Mouse (Mus musculus) testis, adult 2 months (tissue): ENCODE results near the gene Ppp1r16b. TPM values are rescaled to one million over a fixed set of nuclear protein-coding genes. Genes with fewer than 3 reads are reported as not detected.

Experiments used
- H3K27ac ChIP-seq: fragments of 200-500 bp; 2 replicates; pipeline ENCODE4 v1.5.1; 2012; ENCODE audit warnings: low read depth, low read length; ENCODE audit not compliant: control insufficient read depth, insufficient read depth
- H3K27me3 ChIP-seq: fragments of 200-500 bp; 2 replicates; pipeline ENCODE4 v1.6.1; 2012; ENCODE audit warnings: mild to moderate bottlenecking, low read length, moderate library complexity; ENCODE audit not compliant: control insufficient read depth, insufficient read depth
- H3K36me3 ChIP-seq: fragments of 200-500 bp; 2 replicates; pipeline ENCODE4 v1.6.1; 2012; ENCODE audit warnings: mild to moderate bottlenecking, low read length; ENCODE audit not compliant: control insufficient read depth, insufficient read depth
- H3K4me1 ChIP-seq: fragments of 200-500 bp; 2 replicates; pipeline ENCODE4 v1.6.1; 2012; ENCODE audit warnings: low read length; ENCODE audit not compliant: control insufficient read depth, insufficient read depth
- H3K4me3 ChIP-seq: fragments of 200-500 bp; 2 replicates; pipeline ENCODE4 v1.5.1; 2012; ENCODE audit warnings: low read depth, mild to moderate bottlenecking, low read length, moderate library complexity, mixed read lengths; ENCODE audit not compliant: control insufficient read depth
- CTCF ChIP-seq: fragments of 200-500 bp; IDR thresholded peaks from 2 replicates; pipeline ENCODE4 v1.5.1; 2012; ENCODE audit warnings: low read depth, mild to moderate bottlenecking, inconsistent platforms, low read length, moderate library complexity; ENCODE audit not compliant: control insufficient read depth, insufficient read depth, insufficient replicate concordance
- POLR2A ChIP-seq: fragments of 200-500 bp; IDR thresholded peaks from 2 replicates; pipeline ENCODE4 v1.6.1; 2012; ENCODE audit warnings: low read depth, mild to moderate bottlenecking, inconsistent platforms, low read length, moderate library complexity; ENCODE audit not compliant: control insufficient read depth
- polyA plus RNA-seq: library from polyadenylated mRNA; depleted of rRNA; stranded (reverse); fragments of >200 nt; gene quantifications from 2 replicates; pipeline ENCODE4 v1.2.3, GENCODE M21; 2012

The Ppp1r16b gene
- polyA plus RNA-seq, 1 experiment, result 2.0 TPM

DNA sequence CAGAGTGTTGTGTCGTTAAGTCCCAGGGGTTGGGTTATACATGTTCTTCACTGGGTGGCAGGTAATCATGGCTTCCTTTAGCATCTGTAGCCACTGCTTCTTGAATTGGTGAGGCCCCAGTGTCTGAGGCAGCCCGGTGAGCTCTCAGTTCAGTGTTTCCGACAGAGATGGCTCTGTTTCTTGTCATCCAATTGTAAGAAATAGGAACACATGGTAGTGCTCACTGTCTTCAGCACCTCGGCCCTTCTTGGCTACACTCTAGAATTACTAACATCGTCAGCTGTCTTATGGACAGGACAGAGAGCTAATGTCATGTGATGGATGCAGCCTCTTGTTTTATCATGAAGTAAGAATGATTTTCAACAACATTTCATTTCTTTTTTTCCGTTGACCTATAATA is 10.0 kb downstream of the Ppp1r16b start:
- no peak for TF ChIP-seq CTCF
- no peak for TF ChIP-seq POLR2A
- peaks cover under 1% of the 10 kb centered on the region; the same call in 1 of the 2 replicates for H3K4me1 ChIP-seq
- H3K27ac ChIP-seq, result no peak overlapping the region
- H3K27me3 ChIP-seq, result no peaks in the 10 kb centered on the region
- H3K4me3 ChIP-seq, result no peak overlapping the region
- H3K36me3 ChIP-seq, result no peaks in the 10 kb centered on the region

DNA sequence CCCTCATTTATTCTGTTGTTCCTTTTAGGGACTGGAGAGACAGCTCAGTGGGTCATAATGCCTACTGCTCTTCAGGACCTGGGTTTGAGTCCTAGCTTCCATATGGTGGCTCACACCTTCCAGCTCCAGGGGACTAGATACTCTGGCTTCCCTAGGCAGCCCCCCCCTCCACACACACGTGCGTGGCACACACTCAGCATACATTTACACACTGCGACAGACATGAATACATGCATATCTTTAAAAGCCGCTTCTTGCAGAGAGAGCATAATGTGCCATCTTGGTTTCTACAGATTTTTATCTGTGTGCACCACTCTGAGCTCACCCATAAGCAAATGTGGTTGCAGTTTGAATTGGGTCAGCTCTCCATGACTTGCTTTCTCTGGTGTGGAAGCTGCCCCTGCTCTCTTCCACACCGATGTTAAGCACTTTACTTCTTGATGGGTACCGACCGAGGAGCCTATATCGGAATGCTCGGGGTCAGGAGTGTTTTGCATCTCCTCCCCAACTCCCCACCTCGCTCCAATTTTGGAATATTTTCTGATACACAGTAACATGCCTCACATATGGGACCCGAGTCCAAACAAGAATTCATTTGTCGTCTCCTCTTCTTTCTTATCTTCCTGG is 10.8 kb downstream of the Ppp1r16b start:
- H3K36me3 ChIP-seq, result no peaks in the 10 kb centered on the region
- H3K27me3 ChIP-seq, result no peaks in the 10 kb centered on the region
- H3K4me1 ChIP-seq, result no peaks in the 10 kb centered on the region
- TF ChIP-seq CTCF (no peak), POLR2A (no peak)
- H3K27ac ChIP-seq, result no peak overlapping the region
- no peak overlapping the region for H3K4me3 ChIP-seq

DNA sequence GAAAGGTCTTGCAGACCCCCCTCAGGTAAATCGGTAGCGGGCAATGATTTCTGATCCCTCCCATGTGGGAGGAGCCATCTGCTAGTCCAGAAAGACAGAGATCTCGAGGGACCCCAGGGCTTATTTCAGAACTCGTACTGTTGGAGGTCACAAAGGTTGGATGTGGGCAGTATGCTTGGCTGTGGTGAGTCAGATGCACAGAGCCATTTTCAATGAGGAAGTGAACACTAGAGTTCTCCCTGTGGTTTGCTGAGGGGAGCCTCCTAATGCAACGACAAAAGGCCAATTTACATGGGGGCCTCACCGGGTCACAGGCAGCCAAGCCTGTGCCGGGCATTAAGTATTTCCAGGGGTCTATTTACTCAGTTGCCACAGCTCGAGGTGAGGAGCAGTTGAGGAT is 12.7 kb downstream of the Ppp1r16b start:
- Histone ChIP-seq H3K27ac (no peak overlapping the region), H3K27me3 (no peaks in the 10 kb centered on the region), H3K4me3 (no peak overlapping the region), H3K36me3 (no peaks in the 10 kb centered on the region), H3K4me1 (no peaks in the 10 kb centered on the region)
- TF ChIP-seq CTCF (no peak), POLR2A (no peak)

DNA sequence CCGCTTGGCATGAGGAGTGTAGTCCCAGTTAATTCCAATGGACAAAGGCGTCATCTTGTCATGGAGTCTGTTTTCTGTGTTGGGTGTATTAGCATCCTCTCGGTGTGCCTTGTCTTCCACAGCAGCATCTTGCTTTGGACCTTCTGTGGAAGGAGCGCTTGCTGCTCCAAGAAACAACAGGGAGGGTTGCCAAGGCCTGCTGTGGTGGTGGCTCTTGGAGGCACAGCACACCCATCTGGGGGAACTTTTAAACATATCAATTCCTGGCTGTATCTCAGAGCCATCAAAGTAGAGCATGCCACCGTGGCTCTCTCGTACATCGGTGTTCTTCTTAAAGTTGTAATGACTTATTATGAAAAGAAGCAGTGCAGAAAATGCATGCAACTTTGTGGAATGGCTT is 13.9 kb downstream of the Ppp1r16b start:
- Histone ChIP-seq H3K27ac (no peak overlapping the region), H3K4me3 (no peak overlapping the region), H3K36me3 (no peaks in the 10 kb centered on the region), H3K27me3 (no peaks in the 10 kb centered on the region), H3K4me1 (no peaks in the 10 kb centered on the region; the same call in 1 of the 2 replicates)
- TF ChIP-seq CTCF (no peak), POLR2A (no peak)

DNA sequence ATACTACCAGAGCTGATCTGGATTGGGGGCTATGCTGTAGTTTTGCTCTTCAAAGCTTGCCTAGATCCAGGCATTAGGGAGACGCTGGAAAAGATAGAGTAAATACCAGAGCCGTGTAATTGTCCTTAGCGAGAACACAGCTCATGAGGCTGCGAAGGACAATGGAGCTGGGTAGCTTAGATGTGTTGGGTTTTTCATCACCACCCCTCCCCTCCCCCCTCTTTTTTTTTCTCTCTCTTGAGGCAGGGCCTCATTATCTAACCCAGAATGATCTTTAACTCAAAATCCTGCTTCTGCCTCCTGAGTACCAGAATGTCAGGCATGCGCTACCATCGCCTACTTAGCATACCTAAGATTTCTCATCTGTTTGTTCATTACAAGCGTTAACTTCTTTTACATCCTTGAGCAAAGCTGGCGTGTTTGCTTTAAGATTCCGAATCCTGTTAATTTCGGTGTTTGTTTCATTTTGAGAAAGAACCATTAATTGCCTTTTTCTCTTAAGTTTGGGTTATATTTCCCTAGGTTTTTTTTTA is 15.2 kb downstream of the Ppp1r16b start:
- Histone ChIP-seq H3K27ac (no peak overlapping the region), H3K4me1 (no peaks in the 10 kb centered on the region; the same call in 1 of the 2 replicates), H3K4me3 (no peak overlapping the region), H3K27me3 (no peaks in the 10 kb centered on the region), H3K36me3 (no peaks in the 10 kb centered on the region)
- no peak for TF ChIP-seq CTCF
- no peak for TF ChIP-seq POLR2A

DNA sequence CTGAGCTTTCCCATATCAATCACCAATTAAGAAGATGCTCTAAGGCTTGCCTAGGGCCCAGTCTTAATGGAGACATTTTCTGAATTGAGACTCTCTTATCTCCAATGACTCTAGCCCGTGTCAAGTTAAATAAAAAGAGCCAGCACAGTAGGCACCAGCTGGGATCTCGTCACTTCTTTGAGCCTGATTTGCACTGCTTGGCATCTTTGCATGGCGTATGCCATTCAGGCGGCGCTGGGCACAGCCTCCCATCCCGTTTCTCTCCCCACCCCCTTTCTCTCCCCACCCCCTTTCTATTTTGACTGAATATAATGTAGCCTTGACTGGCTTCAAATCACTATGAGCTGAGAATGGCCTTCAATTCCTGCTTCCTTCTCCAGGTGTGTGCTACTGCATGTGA is 16.5 kb downstream of the Ppp1r16b start:
- no peaks in the 10 kb centered on the region for H3K36me3 ChIP-seq
- no peak for TF ChIP-seq CTCF
- no peak for TF ChIP-seq POLR2A
- no peaks in the 10 kb centered on the region for H3K27me3 ChIP-seq
- H3K27ac ChIP-seq, result no peak overlapping the region
- H3K4me3 ChIP-seq, result no peak overlapping the region
- no peaks in the 10 kb centered on the region; the same call in 1 of the 2 replicates for H3K4me1 ChIP-seq

DNA sequence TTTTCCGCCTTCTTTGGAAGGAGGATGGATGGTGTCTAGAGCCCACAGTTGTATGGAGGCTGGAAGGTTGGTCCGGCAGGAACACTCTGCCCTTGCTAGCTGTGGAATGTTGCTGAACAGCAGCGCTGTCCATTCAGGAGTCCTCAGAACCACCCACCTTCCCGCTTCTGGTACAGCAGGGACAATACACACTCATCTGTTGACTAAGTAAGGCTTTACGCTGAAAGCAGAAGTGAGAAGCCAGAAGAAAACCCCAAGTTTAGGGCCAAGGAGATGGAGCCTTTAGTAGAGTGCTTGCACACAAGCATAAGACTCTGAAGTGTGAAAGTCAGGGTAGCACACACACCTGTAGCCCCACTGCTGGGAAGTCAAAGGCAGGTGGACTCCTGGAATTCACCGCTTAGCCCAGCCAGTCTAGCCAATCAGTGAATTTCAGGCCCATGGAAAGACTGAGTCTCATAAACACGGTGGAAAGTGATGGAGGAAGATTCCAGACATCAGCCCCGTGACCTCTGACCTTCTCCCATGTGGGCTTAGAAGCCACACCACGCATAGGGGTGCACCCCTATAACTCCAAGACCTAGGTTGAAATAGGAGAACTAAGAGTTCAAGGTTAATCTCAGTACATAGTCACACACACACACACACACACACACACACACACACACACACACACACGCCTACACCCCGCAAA is 17.3 kb downstream of the Ppp1r16b start:
- TF ChIP-seq POLR2A (no peak), CTCF (no peak)
- Histone ChIP-seq H3K36me3 (no peaks in the 10 kb centered on the region), H3K4me3 (no peak overlapping the region), H3K4me1 (no peaks in the 10 kb centered on the region; the same call in 1 of the 2 replicates), H3K27me3 (no peaks in the 10 kb centered on the region), H3K27ac (no peak overlapping the region)
